Mouse (Mus musculus) embryonic fibroblast, embryonic 13.5 days (primary cell): Measurements from ENCODE around the gene Gm20388.

Source experiments
- CTCF ChIP-seq: IDR thresholded peaks from 2 replicates; pipeline ENCODE4 v1.5.1; 2011; ENCODE audit warnings: mild to moderate bottlenecking, control low read depth, low read length, moderate library complexity, borderline replicate concordance; ENCODE audit not compliant: insufficient read depth
- POLR2A ChIP-seq: IDR thresholded peaks from 2 replicates; pipeline ENCODE4 v1.6.1; 2011; ENCODE audit warnings: low read depth, mild to moderate bottlenecking, control low read depth, low read length, moderate library complexity

- no peak for TF ChIP-seq CTCF
- no peak for TF ChIP-seq POLR2A
Observed at GRCm38 (mm10) chr8:120371725-120372457, 461.2 kb downstream of the Gm20388 start.
